Mouse (Mus musculus): ENCODE measurements at regions not wholly inside any gene's neighbourhood (a gene's known extent, or its start where the extent isn't known, plus 50 kb on each side); places are given as distances from the start of the nearest gene placed in this dataset.
A peak's percentile ranks its signal among the peaks of the same experiment; 100 is the strongest.

DNA sequence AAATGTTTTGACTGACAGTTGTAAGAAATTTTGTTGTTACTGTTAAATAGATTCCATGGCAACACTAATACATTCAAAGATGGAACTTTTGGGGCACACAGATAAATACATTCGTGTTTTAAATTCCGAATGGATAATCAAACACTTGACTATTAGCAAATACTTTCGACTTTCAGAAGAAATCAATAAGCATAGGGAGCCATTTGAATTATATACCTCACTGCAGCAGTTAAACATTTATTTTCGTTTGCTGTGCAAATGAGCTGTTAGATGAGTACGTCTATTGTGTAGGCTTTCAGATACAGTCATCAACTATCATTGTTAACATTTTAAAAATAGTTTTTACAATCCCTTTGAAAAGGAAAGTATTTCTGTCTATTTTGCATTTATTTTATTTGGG is 99.0 kb downstream of the Gm11146 start:
- TF ChIP-seq POLR2A (IDR thresholded peaks at IDR 0.05; ENCODE audit: borderline replicate concordance, insufficient read depth, low read length) (no peak), CTCF (IDR thresholded peaks at IDR 0.05; ENCODE audit: borderline replicate concordance, insufficient read depth, low read depth, low read length) (no peak)
- no peak for DNase-seq
- Histone ChIP-seq H3K4me3 (replicated peaks; ENCODE audit: insufficient read depth, low read depth, low read length) (no peak overlapping the region), H3K4me1 (ENCODE audit: control insufficient read depth, insufficient read depth, low read length) (no peaks in the 10 kb centered on the region), H3K27me3 (ENCODE audit: control insufficient read depth, insufficient read depth, low read length) (no peaks in the 10 kb centered on the region), H3K27ac (ENCODE audit: insufficient read depth, low read length) (no peak overlapping the region)
- WGBS, result 82% methylated on average over 5 of the region's 5 CpGs

DNA sequence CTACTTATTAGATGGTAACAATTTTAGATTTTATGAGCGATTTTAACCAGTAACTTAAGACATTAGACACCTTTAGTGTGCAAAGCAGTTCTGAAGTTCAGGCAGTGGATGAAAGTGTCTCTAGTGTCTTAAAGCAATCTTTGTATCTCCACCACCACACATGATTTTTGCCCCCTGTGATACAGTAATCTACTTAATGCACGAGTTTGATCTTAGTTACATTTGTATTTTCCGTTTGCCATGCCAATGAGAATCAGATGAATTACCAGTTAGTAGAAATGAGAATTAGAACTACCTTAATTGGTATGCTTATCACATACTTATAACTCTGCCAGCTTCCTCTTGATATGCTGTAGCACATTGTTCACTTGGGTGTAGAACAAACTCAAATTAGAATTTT is 99.9 kb downstream of the Gm11146 start:
- Histone ChIP-seq H3K27ac (ENCODE audit: insufficient read depth, low read length) (no peak overlapping the region), H3K4me3 (replicated peaks; ENCODE audit: insufficient read depth, low read depth, low read length) (no peak overlapping the region), H3K4me1 (ENCODE audit: control insufficient read depth, insufficient read depth, low read length) (no peaks in the 10 kb centered on the region), H3K27me3 (ENCODE audit: control insufficient read depth, insufficient read depth, low read length) (no peaks in the 10 kb centered on the region)
- TF ChIP-seq POLR2A (IDR thresholded peaks at IDR 0.05; ENCODE audit: borderline replicate concordance, insufficient read depth, low read length) (no peak), CTCF (IDR thresholded peaks at IDR 0.05; ENCODE audit: borderline replicate concordance, insufficient read depth, low read depth, low read length) (no peak)
- WGBS, result 85% methylated on average over 3 of the region's 3 CpGs
- DNase-seq, result no peak

DNA sequence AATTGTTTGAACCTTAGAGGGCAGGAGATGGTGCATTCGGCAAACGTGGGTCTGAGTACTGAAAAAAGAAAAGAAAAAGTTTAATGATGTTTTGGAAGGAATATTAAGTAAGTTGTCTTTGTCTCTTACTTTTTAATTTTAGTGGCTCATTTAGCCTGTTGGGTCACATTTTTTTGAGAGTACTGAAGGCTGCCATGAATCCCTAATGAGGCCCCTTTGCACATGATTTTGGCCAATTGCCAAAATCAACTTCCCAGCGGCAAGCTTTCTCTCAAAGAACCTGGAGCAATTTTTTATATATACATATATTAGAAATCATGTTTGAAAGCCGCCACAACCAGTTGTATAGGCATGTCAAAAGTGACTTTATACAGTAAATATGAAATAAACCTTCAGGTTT is 100.9 kb downstream of the Gm11146 start:
- WGBS, result 39% methylated on average over 4 of the region's 4 CpGs
- Histone ChIP-seq H3K27me3 (ENCODE audit: control insufficient read depth, insufficient read depth, low read length) (no peaks in the 10 kb centered on the region), H3K27ac (ENCODE audit: insufficient read depth, low read length) (no peak overlapping the region), H3K4me1 (ENCODE audit: control insufficient read depth, insufficient read depth, low read length) (no peaks in the 10 kb centered on the region), H3K4me3 (replicated peaks; ENCODE audit: insufficient read depth, low read depth, low read length) (no peak overlapping the region)
- no peak for TF ChIP-seq POLR2A (IDR thresholded peaks at IDR 0.05; ENCODE audit: borderline replicate concordance, insufficient read depth, low read length)
- no peak for TF ChIP-seq CTCF (IDR thresholded peaks at IDR 0.05; ENCODE audit: borderline replicate concordance, insufficient read depth, low read depth, low read length)
- DNase-seq, result peak in 1 of 2 experiments; percentile 14

DNA sequence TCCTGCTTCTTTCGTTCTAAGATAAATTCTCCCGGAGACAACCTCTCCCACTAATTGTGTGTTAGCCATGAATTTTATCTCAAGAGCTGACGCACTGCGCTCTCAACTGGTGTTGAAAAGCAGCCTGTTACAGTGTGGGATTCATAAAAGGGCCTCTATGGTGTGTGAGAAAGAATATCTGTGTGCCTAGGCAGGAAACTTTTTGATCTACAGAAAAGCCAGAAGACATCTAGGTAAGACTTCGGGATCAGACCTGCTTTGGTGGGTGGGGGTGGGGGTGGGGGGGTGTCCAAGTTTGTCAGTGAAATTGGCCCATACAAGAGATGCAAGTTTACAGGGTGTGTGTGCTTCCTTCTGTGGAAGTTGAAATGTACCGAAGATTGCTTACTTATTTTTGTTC is 101.5 kb downstream of the Gm11146 start:
- Histone ChIP-seq H3K27ac (ENCODE audit: insufficient read depth, low read length) (no peak overlapping the region), H3K27me3 (ENCODE audit: control insufficient read depth, insufficient read depth, low read length) (no peaks in the 10 kb centered on the region), H3K4me3 (replicated peaks; ENCODE audit: insufficient read depth, low read depth, low read length) (no peak overlapping the region), H3K4me1 (ENCODE audit: control insufficient read depth, insufficient read depth, low read length) (no peaks in the 10 kb centered on the region)
- no peak for DNase-seq
- no peak for TF ChIP-seq POLR2A (IDR thresholded peaks at IDR 0.05; ENCODE audit: borderline replicate concordance, insufficient read depth, low read length)
- no peak for TF ChIP-seq CTCF (IDR thresholded peaks at IDR 0.05; ENCODE audit: borderline replicate concordance, insufficient read depth, low read depth, low read length)
- 20% methylated on average over 6 of the region's 6 CpGs for WGBS

DNA sequence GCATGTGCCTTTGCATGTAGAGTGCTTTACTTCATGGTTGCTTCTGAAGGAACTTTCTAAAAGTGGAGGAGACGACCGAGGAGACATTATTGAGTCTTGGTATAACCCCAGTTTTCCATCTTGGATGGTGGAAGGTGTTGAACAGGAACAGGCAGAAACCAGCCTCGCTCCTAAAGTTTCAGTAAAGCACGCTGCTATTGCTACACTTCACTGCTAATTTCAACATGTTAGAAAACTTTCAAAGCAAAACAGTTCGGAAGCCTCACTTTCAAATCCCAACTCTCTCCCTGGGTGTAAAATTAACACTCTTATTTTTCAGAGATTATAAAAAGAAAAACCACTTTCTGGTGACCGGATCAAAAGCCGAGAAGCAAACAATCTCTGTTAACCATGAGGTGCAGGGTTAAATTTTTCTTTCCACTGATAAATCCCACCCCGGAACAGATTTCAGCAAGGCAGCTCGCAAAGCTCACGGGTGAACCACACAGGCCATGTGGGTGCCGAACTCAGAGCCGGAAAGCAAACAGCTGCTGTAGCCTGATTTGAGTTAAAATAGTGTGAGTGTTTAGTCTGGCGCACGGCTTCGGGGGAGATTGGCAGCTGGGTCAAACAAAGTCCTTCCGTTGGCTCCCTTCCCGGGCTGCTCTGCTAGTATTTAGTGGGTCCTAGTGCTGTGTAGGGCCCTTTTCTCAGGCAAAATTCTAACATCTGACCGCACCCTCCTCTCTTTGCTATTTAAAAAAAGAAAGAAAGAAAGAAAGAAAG is 102.2 kb downstream of the Gm11146 start:
- no peak overlapping the region for H3K4me3 ChIP-seq (replicated peaks; ENCODE audit: insufficient read depth, low read depth, low read length)
- H3K27me3 ChIP-seq (ENCODE audit: control insufficient read depth, insufficient read depth, low read length), result no peaks in the 10 kb centered on the region
- no peak overlapping the region for H3K27ac ChIP-seq (ENCODE audit: insufficient read depth, low read length)
- TF ChIP-seq POLR2A (IDR thresholded peaks at IDR 0.05; ENCODE audit: borderline replicate concordance, insufficient read depth, low read length) (no peak), CTCF (IDR thresholded peaks at IDR 0.05; ENCODE audit: borderline replicate concordance, insufficient read depth, low read depth, low read length) (no peak)
- DNase-seq, result peak; percentile 47 to 52
- WGBS, result 39% methylated on average over 18 of the region's 18 CpGs
- no peaks in the 10 kb centered on the region for H3K4me1 ChIP-seq (ENCODE audit: control insufficient read depth, insufficient read depth, low read length)

DNA sequence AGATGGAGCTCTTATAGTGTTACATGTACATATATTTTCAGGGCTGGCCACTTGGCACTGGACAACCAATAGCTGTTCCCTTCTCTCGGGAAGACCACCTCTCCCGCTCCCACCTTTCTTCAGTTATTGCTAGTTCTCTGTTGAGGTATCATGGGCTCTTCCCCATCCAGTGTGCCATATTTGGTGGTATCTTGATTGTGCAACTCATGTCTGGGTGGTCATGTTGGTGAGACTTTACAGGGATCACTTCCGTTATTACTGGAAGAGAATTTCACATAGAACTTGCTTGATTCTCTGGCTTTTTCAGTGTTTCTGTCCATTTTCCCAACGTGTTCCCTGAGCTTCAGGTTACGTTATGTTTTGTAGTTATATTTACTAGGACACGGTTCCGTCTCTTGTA is 106.6 kb downstream of the Gm11146 start:
- Histone ChIP-seq H3K27me3 (ENCODE audit: control insufficient read depth, insufficient read depth, low read length) (no peaks in the 10 kb centered on the region), H3K4me1 (ENCODE audit: control insufficient read depth, insufficient read depth, low read length) (no peaks in the 10 kb centered on the region), H3K4me3 (replicated peaks; ENCODE audit: insufficient read depth, low read depth, low read length) (no peak overlapping the region), H3K27ac (ENCODE audit: insufficient read depth, low read length) (no peak overlapping the region)
- TF ChIP-seq CTCF (IDR thresholded peaks at IDR 0.05; ENCODE audit: borderline replicate concordance, insufficient read depth, low read depth, low read length) (no peak), POLR2A (IDR thresholded peaks at IDR 0.05; ENCODE audit: borderline replicate concordance, insufficient read depth, low read length) (no peak)
- 97% methylated on average over 7 of the region's 7 CpGs for WGBS
- no peak for DNase-seq

DNA sequence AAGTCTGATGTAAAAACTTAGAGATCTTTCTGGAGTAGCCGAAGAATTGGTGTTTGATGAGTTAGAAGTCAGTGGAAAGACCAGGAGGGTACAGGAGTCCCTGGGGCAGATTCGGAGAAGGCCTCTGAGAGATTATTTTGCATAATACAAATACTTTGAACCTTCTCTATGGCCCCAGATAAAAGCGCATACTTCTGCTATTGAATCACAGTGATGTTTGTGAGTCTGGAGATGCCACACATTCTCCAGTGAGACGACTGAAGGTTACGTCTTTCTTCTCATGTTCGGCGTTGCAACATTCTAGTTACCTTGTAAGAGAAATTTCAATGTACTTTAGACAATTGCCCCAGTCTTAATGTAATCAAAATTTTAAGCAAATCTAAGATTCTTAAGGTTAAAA is 107.9 kb downstream of the Gm11146 start:
- 90% methylated on average over 7 of the region's 7 CpGs for WGBS
- H3K4me3 ChIP-seq (replicated peaks; ENCODE audit: insufficient read depth, low read depth, low read length), result no peak overlapping the region
- TF ChIP-seq CTCF (IDR thresholded peaks at IDR 0.05; ENCODE audit: borderline replicate concordance, insufficient read depth, low read depth, low read length) (no peak), POLR2A (IDR thresholded peaks at IDR 0.05; ENCODE audit: borderline replicate concordance, insufficient read depth, low read length) (no peak)
- H3K27me3 ChIP-seq (ENCODE audit: control insufficient read depth, insufficient read depth, low read length), result no peaks in the 10 kb centered on the region
- H3K27ac ChIP-seq (ENCODE audit: insufficient read depth, low read length), result no peak overlapping the region
- DNase-seq, result no peak
- no peaks in the 10 kb centered on the region for H3K4me1 ChIP-seq (ENCODE audit: control insufficient read depth, insufficient read depth, low read length)

DNA sequence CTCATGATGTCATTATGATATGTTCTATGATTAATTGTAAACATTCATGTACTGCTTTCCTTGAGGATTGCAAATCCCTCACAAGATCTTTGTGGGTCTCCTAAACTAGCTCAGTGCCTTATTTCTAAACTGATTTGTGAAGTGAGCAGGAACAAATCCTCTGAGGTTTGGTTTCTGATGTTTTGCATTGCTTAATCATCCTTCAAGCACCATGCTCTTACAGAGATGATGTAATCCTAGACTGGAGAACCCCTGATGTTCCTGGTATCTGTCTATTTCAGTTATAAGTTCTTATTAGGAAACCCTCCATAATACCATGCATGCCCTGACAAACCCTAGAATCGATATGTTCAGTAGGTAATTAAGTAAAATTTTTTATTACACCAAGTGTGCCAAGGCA is 113.7 kb downstream of the Gm11146 start:
- H3K27me3 ChIP-seq (ENCODE audit: control insufficient read depth, insufficient read depth, low read length), result no peaks in the 10 kb centered on the region
- no peak for TF ChIP-seq CTCF (IDR thresholded peaks at IDR 0.05; ENCODE audit: borderline replicate concordance, insufficient read depth, low read depth, low read length)
- TF ChIP-seq POLR2A (IDR thresholded peaks at IDR 0.05; ENCODE audit: borderline replicate concordance, insufficient read depth, low read length), result no peak
- no peak for DNase-seq
- H3K4me1 ChIP-seq (ENCODE audit: control insufficient read depth, insufficient read depth, low read length), result no peaks in the 10 kb centered on the region
- no peak overlapping the region for H3K4me3 ChIP-seq (replicated peaks; ENCODE audit: insufficient read depth, low read depth, low read length)
- H3K27ac ChIP-seq (ENCODE audit: insufficient read depth, low read length), result no peak overlapping the region
- WGBS, result 91% methylated on average over 1 of the region's 1 CpGs
